Mouse (Mus musculus): Measurements from ENCODE around the gene Necap2.

DNA sequence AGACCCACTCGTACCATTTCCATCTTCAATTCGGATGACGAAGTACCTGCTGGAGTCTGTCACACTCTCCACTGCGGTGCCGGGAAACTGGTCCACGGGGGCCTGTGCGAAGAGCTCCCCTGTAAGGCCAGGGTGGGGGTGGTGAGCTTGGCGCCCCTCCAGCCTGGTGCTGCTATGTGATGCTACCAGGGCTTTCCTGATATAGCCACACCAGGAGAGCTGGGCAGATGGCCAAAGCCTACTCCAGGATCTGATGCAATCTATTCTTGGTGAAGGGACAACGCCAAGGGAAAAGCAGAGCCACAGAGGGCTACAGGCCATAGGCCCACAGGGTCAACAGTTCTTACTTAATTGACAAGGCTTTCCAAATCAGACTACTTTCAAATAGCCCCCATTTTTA, 4.5 kb downstream of the Necap2 start:
- TF ChIP-seq MAFK (IDR thresholded peaks at IDR 0.05; ENCODE audit: insufficient read depth, low read depth, low read length) (no peak), HCFC1 (IDR thresholded peaks at IDR 0.05; ENCODE audit: borderline replicate concordance, insufficient read depth, low read length) (no peak), ZNF384 (IDR thresholded peaks at IDR 0.05; ENCODE audit: low read depth, low read length) (no peak)
